Mouse (Mus musculus): ENCODE data around the gene Arhgap36. TPM values are rescaled to one million over a fixed set of nuclear protein-coding genes. Genes with fewer than 3 reads are reported as not detected.

Arhgap36 gene
- total and polyA plus RNA-seq, 3 experiments: not detected

DNA sequence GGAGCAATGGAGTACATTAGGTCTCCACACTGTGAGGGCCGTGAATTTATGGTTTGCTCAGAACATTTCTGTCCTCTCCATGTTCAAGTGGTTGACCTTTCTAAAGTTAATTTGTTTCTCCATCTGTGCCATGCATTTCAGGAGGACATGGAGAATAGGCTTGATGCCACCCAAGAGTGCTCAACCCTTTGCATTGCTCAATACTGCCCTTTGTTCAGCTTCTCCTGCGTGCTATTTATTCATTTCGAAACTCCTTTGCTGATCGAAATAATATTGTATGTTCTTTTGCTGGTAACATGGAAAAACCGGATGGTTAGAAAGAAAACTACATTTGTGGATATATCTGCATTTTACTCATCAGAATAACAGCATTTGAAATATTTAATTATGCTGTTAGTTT is 25.4 kb downstream of the Arhgap36 start:
- no peak overlapping the region for H3K4me3 ChIP-seq (ENCODE audit: low read depth, low read length)
- H3K9me3 ChIP-seq (replicated peaks): peaks cover 6% of the 10 kb centered on the region; the same call in 1 of the 2 replicates
- ATAC-seq (ENCODE audit: extremely low read depth, insufficient number of reproducible peaks, low FRiP score, poor library complexity, severe bottlenecking) (no peak), DNase-seq (ENCODE audit: low spot score) (no peak)
- no peaks in the 10 kb centered on the region for H3K36me3 ChIP-seq (replicated peaks)
- H3K4me1 ChIP-seq (ENCODE audit: insufficient read depth, low read depth, low read length): no peaks in the 10 kb centered on the region
- TF ChIP-seq GATA1 (IDR thresholded peaks at IDR 0.05; ENCODE audit: borderline replicate concordance, low read length) (no peak), GATA2 (IDR thresholded peaks at IDR 0.05; ENCODE audit: borderline replicate concordance, low read depth, low read length) (no peak), POLR2AphosphoS5 (IDR thresholded peaks at IDR 0.05; ENCODE audit: insufficient replicate concordance, low read depth, low read length) (no peak), TAL1 (conservative IDR thresholded peaks at IDR 0.05; ENCODE audit: low read depth, low read length) (no peak), CTCF (IDR thresholded peaks at IDR 0.05; ENCODE audit: low read depth, low read length) (no peak)
- no peaks in the 10 kb centered on the region for H3K27me3 ChIP-seq (ENCODE audit: insufficient read depth, low read length)

DNA sequence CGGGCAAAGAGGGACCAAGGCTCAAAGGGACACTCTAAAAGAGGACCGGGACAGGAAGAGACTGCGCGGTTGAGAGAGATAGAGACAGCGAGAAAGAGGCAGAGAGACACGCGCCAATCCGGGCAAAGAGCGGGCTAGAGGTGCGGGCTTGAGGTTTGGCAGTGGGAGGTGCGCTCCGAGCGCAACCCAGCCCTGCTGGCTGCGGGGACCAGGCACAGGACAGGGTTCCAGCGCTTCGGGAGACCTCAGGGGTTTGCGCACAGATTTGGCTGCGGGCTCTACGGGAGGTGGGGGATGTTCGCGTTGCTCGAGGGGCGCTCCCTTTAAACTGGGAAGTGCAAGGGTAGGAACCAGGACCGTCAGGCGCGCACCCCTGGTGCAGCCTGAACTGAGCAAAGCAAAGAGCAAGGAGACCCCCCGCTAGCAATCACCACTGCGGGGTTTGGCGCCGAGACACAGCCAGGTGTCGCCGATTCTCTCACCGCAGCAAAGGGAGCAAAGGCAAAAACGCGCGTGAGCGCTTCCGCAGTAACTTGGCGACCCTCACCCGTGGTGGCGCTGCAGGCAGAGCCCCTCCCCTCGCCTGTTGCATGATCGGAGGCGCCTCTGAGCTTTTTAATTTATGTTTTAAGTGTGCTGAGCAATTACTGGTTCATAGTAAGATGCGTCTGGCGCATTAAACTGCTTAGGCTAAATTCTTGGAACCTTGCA is 30.1 kb downstream of the Arhgap36 start:
- no peak overlapping the region for H3K4me3 ChIP-seq (ENCODE audit: low read depth, low read length)
- H3K36me3 ChIP-seq (replicated peaks): no peaks in the 10 kb centered on the region
- H3K4me1 ChIP-seq (ENCODE audit: insufficient read depth, low read depth, low read length): no peaks in the 10 kb centered on the region
- DNase-seq (ENCODE audit: low spot score) (no peak), ATAC-seq (ENCODE audit: extremely low read depth, insufficient number of reproducible peaks, low FRiP score, poor library complexity, severe bottlenecking) (no peak)
- TF ChIP-seq GATA2 (IDR thresholded peaks at IDR 0.05; ENCODE audit: borderline replicate concordance, low read depth, low read length) (no peak), GATA1 (IDR thresholded peaks at IDR 0.05; ENCODE audit: borderline replicate concordance, low read length) (no peak)
- H3K27me3 ChIP-seq (ENCODE audit: insufficient read depth, low read length): no peaks in the 10 kb centered on the region
- H3K9me3 ChIP-seq (replicated peaks): peaks cover 6% of the 10 kb centered on the region; the same call in 1 of the 2 replicates

Other genes starting within 250 kb of the Arhgap36 start
- gene Enox2, start 175.7 kb upstream of the Arhgap36 start, total RNA-seq (2014; fragmentation: Nextera tagmentation): 0.63 and 2.3 TPM in 2 replicates
- gene Enox2, start 175.7 kb upstream of the Arhgap36 start, total RNA-seq (2017): 2.2 and 2.6 TPM in 2 replicates
- 0.23 TPM in 2 replicates for gene Enox2, start 175.7 kb upstream of the Arhgap36 start, polyA plus RNA-seq (2012)
- not detected in 2 replicates for gene Olfr1320, start 208.4 kb downstream of the Arhgap36 start, total RNA-seq (2014; fragmentation: Nextera tagmentation)
- gene Olfr1320, start 208.4 kb downstream of the Arhgap36 start, total RNA-seq (2017): 0.16 TPM in 1 of 2 replicates, not detected in the other
- gene Olfr1320, start 208.4 kb downstream of the Arhgap36 start, polyA plus RNA-seq (2012): not detected in 2 replicates

Measured in G1E (cell line).